Mouse (Mus musculus): ENCODE data around the gene Foxo3. TPM values are rescaled to one million over a fixed set of nuclear protein-coding genes. Genes with fewer than 3 reads are reported as not detected.

Foxo3 gene
- total RNA-seq, 1 experiment from 2014 or later: 56.1 TPM

GRCm38 (mm10) chr10:42178751-42179150, 97.8 kb downstream of the Foxo3 start:
- DNase-seq: no peak

GRCm38 (mm10) chr10:42177771-42178674, 98.5 kb downstream of the Foxo3 start:
- DNase-seq: no peak

- DNase-seq: no peak
These were observed 102.3 kb downstream of the Foxo3 start for GRCm38 (mm10) chr10:42174283-42174682.

- DNase-seq: no peak
These were observed 102.7 kb downstream of the Foxo3 start for GRCm38 (mm10) chr10:42173839-42174238.

GRCm38 (mm10) chr10:42170889-42171347, 105.6 kb downstream of the Foxo3 start:
- DNase-seq: no peak

- DNase-seq: no peak
These were observed 106.4 kb downstream of the Foxo3 start for GRCm38 (mm10) chr10:42170201-42170600.

- DNase-seq: no peak
These were observed 121.8 kb downstream of the Foxo3 start for GRCm38 (mm10) chr10:42154727-42155126.

GRCm38 (mm10) chr10:42152426-42153205, 123.9 kb downstream of the Foxo3 start:
- DNase-seq: peak; percentile 7

GRCm38 (mm10) chr10:42149767-42150166, 126.8 kb downstream of the Foxo3 start:
- DNase-seq: no peak

- DNase-seq: no peak
These were observed 128.2 kb downstream of the Foxo3 start for GRCm38 (mm10) chr10:42148326-42148725.

- no peak for DNase-seq
These were observed 131.3 kb downstream of the Foxo3 start for GRCm38 (mm10) chr10:42145221-42145620.

GRCm38 (mm10) chr10:42144788-42145187, 131.8 kb downstream of the Foxo3 start:
- DNase-seq: no peak

- no peak for DNase-seq
These were observed 132.4 kb downstream of the Foxo3 start for GRCm38 (mm10) chr10:42144176-42144575.

GRCm38 (mm10) chr10:42142791-42143190, 133.8 kb downstream of the Foxo3 start:
- DNase-seq: no peak

GRCm38 (mm10) chr10:42142081-42142480, 134.5 kb downstream of the Foxo3 start:
- no peak for DNase-seq

- DNase-seq: no peak
These were observed 136.8 kb downstream of the Foxo3 start for GRCm38 (mm10) chr10:42139749-42140148.

- DNase-seq: peak; percentile 8
These were observed 141.5 kb downstream of the Foxo3 start for GRCm38 (mm10) chr10:42134759-42135702.
